Mouse (Mus musculus) ovary, adult 18-20 months (tissue): Measurements from ENCODE around the gene Rpl39.

ENCODE experiments used
- DNase-seq: peaks from one replicate; pipeline ENCODE4 v3.0.0; 2022; ENCODE audit warnings: low spot score, mixed read lengths

Gene Rpl39

DNA sequence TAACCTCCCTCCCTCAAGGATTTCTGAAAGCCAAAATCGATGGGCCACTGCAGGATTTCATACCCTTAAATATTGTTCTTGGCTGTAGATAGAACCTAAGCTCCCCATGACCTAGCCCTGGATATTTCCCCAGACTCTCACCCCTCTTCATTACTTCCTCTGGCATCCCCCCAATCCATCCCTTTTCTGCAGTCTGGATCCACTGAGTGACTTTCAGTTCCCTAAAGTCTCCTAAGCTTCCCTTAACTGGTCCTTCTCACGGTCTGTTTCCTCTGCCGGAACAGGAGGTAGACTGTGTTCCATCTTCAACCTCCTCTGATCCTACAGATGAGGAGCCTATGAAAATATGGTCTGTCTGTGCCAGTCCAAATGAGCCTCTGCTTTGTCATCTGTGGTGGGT, 17.9 kb downstream of the Rpl39 start:
- DNase-seq, result no peak

DNA sequence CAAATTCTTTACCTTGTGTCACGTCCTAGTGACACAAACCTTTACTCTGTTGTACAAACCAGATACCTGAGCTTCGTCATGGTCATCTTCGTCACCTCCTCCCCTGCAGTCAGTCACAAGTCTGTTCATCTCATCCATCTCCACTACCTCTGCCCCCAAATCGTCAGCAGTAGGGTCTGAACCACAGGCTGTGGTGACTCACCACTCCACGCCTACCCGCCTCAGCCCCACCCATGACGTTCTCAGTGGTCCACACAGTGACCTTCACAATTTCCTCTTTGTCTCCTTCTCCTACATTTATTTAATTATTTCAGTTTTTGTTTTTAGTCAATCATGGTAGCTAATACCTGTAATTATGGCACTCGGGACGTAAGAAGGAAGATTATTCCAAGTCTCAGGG, 21.3 kb downstream of the Rpl39 start:
- no peak for DNase-seq

- no peak for DNase-seq
Observed at GRCm38 (mm10) chrX:37048890-37049823, 36.0 kb downstream of the Rpl39 start.

DNA sequence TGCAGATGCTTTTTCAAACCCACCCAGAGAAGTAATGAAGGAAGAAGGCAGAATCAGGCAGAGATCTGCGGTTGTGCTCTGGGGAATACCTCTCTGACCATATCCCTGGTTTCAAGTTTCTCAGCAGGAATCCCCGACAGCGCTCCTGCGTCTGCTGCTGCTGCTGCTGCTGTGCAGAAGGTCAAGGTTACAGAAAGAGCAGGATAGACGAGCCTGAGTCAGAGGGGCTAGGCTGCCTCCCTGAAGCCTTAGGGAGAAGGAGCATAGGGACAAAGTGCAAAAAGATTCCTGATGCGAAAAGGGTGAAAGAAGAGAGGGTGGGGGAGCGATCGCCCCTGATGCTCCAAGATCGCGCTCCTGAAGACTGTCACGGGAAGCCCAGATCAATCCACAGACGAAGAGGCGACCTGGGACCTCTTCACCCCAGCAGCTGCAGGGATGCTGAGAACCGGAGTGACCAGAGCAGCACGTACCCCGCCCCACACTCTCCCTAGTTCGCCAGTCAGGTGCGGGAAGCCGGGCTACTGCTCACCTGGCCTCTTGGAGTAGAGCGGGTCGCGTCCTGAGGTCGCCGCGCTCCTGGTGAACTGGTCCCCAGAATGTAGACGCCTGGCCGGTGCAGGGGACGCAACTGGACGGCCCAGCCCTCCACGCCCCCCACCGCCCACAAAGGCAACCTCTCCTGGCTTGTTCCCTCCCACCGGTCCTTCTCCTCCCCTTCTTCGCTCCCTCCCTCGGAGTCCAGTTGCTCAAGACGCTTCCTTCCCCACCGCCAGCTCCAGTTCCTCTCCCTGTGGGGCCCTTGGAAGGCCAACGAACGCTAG, 36.9 kb downstream of the Rpl39 start, which contains the start of gene Sowahd:
Gene Sowahd (plus strand): TSS at position 780 of the 824 bp plus-strand sequence.
- no peak for DNase-seq

GRCm38 (mm10) chrX:37042726-37043125, 42.5 kb downstream of the Rpl39 start:
- no peak for DNase-seq
